Mouse (Mus musculus) ZHBTc4 (cell line): ENCODE data around the gene Olfr314.
"Not testable (repeated sequence)": the region's sequence is repeated elsewhere in the genome, so short reads cannot be mapped to it uniquely, and the experiment has no call there.

Experiments
- DNase-seq: peaks from one replicate; pipeline ENCODE4 v3.0.0-alpha.2; 2011; ENCODE audit warnings: low read depth, low spot score

Gene Olfr314

DNA sequence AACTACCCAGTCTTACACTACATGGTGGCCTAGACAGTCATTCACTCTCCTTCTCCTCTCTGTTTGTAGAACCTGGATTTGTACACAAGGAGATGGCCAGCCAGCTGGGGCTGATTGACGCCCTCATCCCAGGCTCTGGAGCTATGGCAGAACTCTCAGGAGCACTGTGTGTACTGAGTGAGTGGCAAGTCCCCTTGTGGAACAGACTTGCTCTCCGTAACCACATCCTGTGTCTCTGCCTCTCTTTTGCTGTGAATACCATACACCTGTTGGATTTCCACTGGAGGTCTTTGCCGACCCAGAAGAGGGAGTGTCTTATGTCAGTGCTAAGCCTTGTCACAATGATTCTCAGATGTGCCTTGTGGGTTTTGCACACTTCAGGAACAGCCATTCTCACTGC lies 49.8 kb downstream of the Olfr314 start:
- not testable (repeated sequence) for DNase-seq
